Mouse (Mus musculus) bone marrow, adult 2 months (tissue): Measurements from ENCODE around the gene Mpdz.

Experiments
- CTCF ChIP-seq: fragments of 200-500 bp; IDR thresholded peaks from 2 replicates; pipeline ENCODE4 v1.5.1; 2011; ENCODE audit warnings: low read length, control low read depth; ENCODE audit not compliant: control insufficient read depth, insufficient read depth
- POLR2A ChIP-seq: fragments of 200-500 bp; IDR thresholded peaks from 2 replicates; pipeline ENCODE4 v1.6.1; 2011; ENCODE audit warnings: low read depth, mild to moderate bottlenecking, control low read depth, low read length, borderline replicate concordance; ENCODE audit not compliant: control insufficient read depth

- TF ChIP-seq POLR2A (no peak), CTCF (no peak)
Observed at GRCm38 (mm10) chr4:81307596-81308265, 134.9 kb downstream of the Mpdz start.
